Mouse (Mus musculus) liver, postnatal 0 days (tissue): ENCODE results near the gene Rassf7.

Source experiments
- CTCF ChIP-seq: sonication (generic); IDR thresholded peaks from 2 replicates; pipeline ENCODE4 v1.5.1; 2016; ENCODE audit warnings: antibody characterized with exemption, low read depth
- EP300 ChIP-seq: IDR thresholded peaks from 2 replicates; pipeline ENCODE4 v1.6.1; 2016; ENCODE audit warnings: antibody characterized with exemption, low read depth, mild to moderate bottlenecking

DNA sequence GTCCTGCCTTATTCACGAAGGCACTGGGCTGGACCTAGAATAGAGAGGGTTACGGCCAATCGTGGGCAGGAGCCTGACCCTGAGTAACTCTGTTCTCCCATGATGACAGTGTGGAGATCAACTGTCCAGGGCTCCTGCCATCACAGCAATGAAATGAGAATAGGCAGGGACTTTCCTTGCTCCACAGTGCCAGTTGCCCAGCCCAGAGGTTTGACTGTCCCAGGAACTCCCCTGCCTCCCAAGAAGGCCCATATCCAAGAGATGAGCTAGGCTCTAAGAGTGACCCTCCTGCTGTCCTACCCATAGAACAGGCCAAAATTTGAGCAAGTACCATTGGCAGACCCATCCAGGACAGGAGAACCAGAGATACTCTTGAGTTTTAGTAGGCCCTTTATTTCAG is 26.9 kb upstream of the Rassf7 start:
- no peak for TF ChIP-seq CTCF
- no peak for TF ChIP-seq EP300
